Mouse (Mus musculus) retina, adult 2 months (tissue): Measurements from ENCODE around the gene 1110059E24Rik.
"Not testable (repeated sequence)": the region's sequence is repeated elsewhere in the genome, so short reads cannot be mapped to it uniquely, and the experiment has no call there.

Experiments
- DNase-seq: peaks from one replicate; pipeline ENCODE4 v3.0.0-alpha.2; 2012; ENCODE audit warnings: low read depth, low spot score

1110059E24Rik gene

GRCm38 (mm10) chr19:21626271-21626988 lies 26.3 kb downstream of the 1110059E24Rik start:
- DNase-seq: no peak

- no peak for DNase-seq
These were observed 28.6 kb downstream of the 1110059E24Rik start for GRCm38 (mm10) chr19:21624148-21624535.

- DNase-seq: no peak
These were observed 29.2 kb downstream of the 1110059E24Rik start for GRCm38 (mm10) chr19:21623410-21624147.

GRCm38 (mm10) chr19:21615801-21616200 lies 37.0 kb downstream of the 1110059E24Rik start:
- no peak for DNase-seq

- DNase-seq: no peak
These were observed 40.8 kb downstream of the 1110059E24Rik start for GRCm38 (mm10) chr19:21611725-21612575.

- no peak for DNase-seq
These were observed 41.5 kb downstream of the 1110059E24Rik start for GRCm38 (mm10) chr19:21611297-21611696.

- no peak for DNase-seq
These were observed 42.5 kb downstream of the 1110059E24Rik start for GRCm38 (mm10) chr19:21610240-21610639.

- no peak for DNase-seq
These were observed 47.5 kb downstream of the 1110059E24Rik start for GRCm38 (mm10) chr19:21605294-21605693.

- DNase-seq: no peak
These were observed 48.9 kb downstream of the 1110059E24Rik start for GRCm38 (mm10) chr19:21603836-21604235.

- no peak for DNase-seq
These were observed 51.2 kb downstream of the 1110059E24Rik start for GRCm38 (mm10) chr19:21601541-21602101.

- no peak for DNase-seq
These were observed 54.0 kb downstream of the 1110059E24Rik start for GRCm38 (mm10) chr19:21598659-21599352.

- DNase-seq: no peak
These were observed 58.1 kb downstream of the 1110059E24Rik start for GRCm38 (mm10) chr19:21594676-21595075.

- not testable (repeated sequence) for DNase-seq
These were observed 60.6 kb downstream of the 1110059E24Rik start for GRCm38 (mm10) chr19:21592216-21592615.

GRCm38 (mm10) chr19:21589888-21590287 lies 62.9 kb downstream of the 1110059E24Rik start:
- no peak for DNase-seq

- DNase-seq: no peak
These were observed 65.2 kb downstream of the 1110059E24Rik start for GRCm38 (mm10) chr19:21587593-21587992.

- no peak for DNase-seq
These were observed 66.2 kb downstream of the 1110059E24Rik start for GRCm38 (mm10) chr19:21586546-21586945.

GRCm38 (mm10) chr19:21585868-21586267 lies 66.9 kb downstream of the 1110059E24Rik start:
- DNase-seq: no peak

- no peak for DNase-seq
These were observed 68.8 kb downstream of the 1110059E24Rik start for GRCm38 (mm10) chr19:21583986-21584385.

- no peak for DNase-seq
These were observed 69.2 kb downstream of the 1110059E24Rik start for GRCm38 (mm10) chr19:21583523-21583984.

- DNase-seq: no peak
These were observed 71.4 kb downstream of the 1110059E24Rik start for GRCm38 (mm10) chr19:21581404-21581803.

- no peak for DNase-seq
These were observed 72.9 kb downstream of the 1110059E24Rik start for GRCm38 (mm10) chr19:21579896-21580295.
